Mouse (Mus musculus) spleen, adult 2 months (tissue): ENCODE results near the gene Rmi2.

Experiments used
- CTCF ChIP-seq: fragments of 200-500 bp; IDR thresholded peaks from 2 replicates; pipeline ENCODE4 v1.5.1; 2011; ENCODE audit warnings: mild to moderate bottlenecking, inconsistent platforms; ENCODE audit not compliant: insufficient read depth, insufficient read length, insufficient replicate concordance; ENCODE audit errors: extremely low read depth
- POLR2A ChIP-seq: fragments of 200-500 bp; IDR thresholded peaks from 2 replicates; pipeline ENCODE4 v1.6.1; 2011; ENCODE audit warnings: low read depth, low read length, inconsistent platforms

DNA sequence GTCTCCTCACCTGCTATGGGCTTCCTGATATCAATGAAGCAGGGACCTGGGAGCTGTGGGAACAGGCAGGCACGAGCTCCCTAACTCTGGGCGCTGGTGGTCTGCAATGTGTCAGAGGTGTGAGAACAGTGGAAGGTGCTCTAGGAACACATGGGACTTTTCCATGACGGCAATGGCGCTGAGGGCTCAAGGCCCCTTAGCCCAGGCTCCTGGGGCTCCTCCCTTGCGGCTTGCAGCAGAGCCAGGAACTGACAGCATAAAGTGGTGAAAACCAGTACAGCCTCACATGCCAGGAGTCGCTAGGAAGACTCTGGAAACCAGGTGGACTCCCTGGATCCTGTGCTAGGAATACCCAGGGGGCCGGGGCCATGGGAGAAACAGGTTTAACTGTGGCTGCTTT lies 75.7 kb downstream of the Rmi2 start:
- TF ChIP-seq CTCF: no peak
- TF ChIP-seq POLR2A: no peak
